Mouse (Mus musculus): ENCODE results near the gene Ppp1r13b.
A peak's percentile ranks its signal among the peaks of the same experiment; 100 is the strongest.

The Ppp1r13b gene

DNA sequence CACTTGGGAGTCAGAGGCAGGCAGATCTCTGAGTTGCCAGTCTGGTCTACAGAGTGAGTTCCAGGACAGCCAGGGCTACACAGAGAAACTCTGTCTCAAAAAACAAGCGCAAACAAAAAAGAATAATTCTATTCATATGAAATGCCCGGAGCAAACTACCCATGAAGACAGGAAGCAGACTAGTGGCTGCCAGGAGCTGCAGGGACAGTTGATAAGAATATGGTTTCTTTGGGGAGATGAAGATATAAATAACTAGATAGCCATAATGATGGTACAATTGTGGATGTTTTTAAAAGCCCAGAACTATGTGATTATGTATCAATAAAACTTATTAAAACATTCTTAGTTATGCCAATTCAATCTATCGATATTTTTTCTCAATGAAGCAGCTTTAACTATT is 25.9 kb downstream of the Ppp1r13b start:
- no peak for DNase-seq (ENCODE audit: low spot score)

DNA sequence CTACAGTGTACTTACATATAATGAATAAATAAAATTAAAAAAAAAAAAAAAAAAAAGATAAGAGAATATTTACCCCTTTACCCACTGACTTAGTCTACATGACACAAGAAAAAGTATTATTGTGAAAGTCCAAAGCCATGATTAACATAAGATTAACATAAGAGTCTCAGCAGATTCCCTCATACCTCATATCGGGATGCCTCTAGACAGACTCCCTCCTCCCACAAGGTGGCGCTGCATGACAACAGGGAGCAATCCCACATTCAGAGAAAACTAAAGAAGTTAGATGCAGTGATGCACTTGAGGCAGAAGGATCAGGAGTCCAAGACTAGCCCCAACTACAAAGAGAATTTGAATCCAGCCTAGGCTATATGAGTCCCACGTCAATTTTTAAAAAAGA is 29.7 kb downstream of the Ppp1r13b start:
- peak; percentile 82 for DNase-seq (ENCODE audit: low spot score)

DNA sequence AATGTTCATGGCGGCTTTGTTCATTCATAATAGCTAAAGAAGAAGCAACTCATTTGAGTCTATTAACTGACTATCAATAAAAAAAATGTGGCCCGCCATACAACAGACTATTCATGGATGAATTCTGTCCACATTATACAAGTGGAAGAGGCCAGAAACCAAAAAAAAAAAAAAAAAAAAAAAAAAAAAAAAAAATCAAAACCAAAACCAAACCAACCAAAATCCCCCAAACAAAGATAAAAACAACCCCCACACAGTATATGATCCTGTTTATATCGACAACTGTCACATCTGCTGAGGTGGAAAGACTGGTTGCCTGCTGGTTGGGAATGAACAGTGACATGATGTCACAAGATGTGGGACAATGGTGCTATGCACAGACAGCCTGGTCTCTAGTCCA is 32.4 kb downstream of the Ppp1r13b start:
- DNase-seq (ENCODE audit: low spot score) = no peak

DNA sequence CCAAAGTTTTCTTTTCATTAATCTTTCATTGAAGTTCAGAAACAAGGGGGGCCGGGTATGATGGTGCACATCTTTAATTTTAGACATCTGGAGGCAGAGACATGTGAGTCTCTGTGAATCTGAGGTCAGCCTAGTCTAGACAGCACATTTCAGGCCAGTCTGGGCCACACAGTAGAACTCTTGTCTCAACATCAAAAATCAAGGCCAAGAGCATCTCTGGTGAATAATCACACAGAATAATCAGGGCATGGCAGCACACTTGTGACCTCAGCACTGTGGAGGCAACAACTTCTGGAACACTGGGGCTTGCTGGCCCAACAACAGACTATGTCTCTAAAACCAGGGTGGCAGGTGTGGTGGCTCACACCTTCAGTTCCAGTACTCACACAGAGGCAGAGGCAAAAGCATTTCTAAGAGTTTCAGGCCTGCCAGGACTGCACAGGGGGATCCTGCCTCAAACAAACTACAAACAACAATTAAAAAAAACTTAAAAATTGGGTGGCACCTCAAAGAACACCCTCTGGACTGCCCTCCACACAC is 33.2 kb downstream of the Ppp1r13b start:
- DNase-seq (ENCODE audit: low spot score) = no peak

DNA sequence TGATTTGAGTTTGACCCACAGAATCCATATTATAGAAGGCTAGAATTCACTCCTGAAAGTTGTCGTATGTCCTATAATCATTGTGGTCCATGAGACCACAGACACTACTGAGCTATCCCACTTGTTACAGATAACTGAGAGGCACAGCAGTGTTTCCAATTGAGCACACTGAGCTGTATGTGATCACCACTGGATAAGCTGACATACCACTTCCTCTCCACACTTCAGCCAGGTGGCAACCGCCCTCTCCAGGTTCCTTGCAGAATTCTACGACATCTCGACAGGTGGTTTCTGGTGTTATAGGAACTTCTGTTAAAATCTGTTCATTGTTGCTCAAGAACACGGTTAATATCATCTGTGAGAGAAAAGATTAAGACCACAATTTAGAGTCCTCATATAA is 35.8 kb downstream of the Ppp1r13b start:
- no peak for DNase-seq (ENCODE audit: low spot score)

DNA sequence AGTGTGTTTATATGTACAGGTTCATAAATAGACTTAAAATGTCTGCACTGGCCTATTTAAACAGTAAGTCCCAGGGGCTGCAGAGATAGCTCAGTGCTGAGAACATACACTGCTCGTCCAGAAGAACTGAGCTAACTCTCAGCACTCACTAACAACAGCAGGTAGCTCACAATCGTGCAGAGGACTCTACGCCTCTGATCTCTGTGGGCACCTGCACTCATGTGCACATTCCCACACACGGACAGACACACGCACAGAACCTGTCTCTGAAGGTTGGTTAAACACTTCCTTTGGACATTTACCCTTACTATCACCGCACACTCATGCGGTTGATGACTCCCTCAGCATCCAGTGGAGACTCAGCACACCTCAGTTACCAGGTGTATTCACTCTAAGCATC is 37.1 kb downstream of the Ppp1r13b start:
- DNase-seq (ENCODE audit: low spot score) = no peak

DNA sequence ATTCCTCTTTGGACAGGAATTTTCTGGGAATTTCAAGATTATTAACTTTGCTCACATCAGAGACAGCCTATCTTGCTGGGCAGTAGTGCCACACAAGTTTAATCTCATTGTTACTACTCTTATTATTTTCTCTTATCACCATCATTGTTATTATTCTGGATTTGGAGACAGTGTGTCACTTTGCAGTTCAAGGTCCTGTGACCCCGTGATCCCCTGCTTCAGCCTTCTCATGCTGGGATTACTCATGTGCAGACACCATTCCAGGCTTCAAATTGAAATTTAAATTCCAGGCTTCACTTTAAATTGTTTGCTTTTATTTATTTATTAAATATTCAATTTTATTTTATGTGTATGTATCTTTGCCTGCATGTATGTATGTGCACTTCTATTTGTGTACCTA is 38.1 kb downstream of the Ppp1r13b start:
- DNase-seq (ENCODE audit: low spot score) = no peak

DNA sequence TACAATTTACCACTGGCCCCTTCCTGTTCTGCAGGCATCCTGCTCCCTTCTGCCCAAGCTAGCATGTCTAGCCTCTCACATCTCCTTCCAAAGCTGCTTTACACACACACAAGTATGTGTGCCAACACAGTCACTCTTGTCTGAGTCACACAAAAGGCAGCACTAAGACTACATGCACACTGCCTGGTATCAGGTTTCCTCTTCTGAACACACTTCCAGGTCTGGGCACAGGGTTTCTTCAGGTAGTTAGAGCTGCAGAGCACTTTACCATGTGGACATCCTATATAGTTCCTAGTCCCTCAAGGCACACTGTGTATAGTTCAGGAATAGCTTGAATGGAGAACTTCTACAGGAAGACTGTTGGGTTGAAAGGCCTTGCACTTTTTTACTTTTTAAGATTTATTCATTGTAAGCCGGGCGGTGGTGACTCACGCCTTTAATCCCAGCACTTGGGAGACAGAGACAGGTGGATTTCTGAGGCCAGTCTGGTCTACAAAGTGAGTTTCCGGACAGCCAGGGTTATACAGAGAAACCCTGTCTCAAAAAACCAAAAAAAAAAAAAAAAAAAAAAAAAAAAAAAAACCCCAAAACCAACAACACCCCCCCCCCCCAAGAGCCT is 43.6 kb downstream of the Ppp1r13b start:
- no peak for DNase-seq (ENCODE audit: low spot score)

DNA sequence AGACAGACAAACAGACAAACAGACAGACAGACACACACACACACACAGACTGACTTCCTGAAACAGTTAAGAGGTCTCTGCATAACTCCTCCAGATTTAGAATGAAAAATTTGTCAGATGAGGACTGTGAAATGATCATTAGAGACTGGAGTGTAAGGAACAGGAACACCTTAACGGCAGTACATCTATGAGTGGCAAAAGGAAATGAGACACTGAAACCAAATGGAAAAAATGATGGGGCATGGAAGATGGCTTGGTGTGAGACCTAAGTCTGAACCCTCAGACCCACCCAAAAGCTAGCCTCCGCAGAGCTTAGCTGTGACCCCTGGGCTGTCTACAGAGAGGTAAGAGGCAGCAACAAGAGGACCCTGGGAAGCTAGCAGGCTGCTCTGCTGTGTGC is 52.5 kb downstream of the Ppp1r13b start:
- DNase-seq (ENCODE audit: low spot score) = no peak

DNA sequence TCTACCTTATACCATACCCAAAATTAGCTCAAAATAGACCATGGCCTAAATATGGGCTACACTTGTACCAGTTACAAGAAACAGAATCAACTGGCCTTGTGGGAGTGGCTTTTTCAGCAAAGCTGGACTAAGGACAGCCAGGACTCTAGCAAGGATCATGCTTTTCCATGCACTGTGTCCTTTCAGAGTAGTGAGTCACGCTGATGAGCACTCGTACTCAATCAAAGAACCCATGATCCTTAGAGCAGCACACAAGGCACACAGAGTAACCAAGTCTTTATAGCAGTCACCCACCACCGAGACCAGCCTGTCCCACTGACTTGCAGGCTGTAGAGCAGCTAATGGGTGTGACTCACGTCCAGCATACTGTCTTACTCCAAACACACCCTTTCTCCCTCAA is 54.4 kb downstream of the Ppp1r13b start:
- no peak for DNase-seq (ENCODE audit: low spot score)

DNA sequence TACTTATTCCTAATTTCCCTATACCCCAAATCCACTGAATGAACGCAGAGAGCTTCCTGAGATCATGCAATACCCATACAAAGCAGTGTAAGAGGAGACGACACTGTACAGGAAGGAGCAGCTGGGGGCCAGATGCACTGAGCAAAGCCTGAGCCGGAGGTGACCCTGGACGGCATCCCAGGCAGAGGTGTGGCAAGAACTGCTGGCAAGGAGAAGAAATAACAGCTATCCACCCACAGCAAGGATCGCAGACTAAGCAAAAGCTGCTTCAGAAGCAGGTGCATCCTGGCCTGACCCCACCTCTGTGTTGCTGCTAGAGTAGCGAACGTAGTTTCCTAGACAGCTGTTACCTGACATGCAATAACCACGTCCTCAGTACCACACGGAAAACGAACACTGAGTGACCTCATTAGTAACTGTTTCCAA is 54.9 kb downstream of the Ppp1r13b start:
- DNase-seq (ENCODE audit: low spot score) = no peak

DNA sequence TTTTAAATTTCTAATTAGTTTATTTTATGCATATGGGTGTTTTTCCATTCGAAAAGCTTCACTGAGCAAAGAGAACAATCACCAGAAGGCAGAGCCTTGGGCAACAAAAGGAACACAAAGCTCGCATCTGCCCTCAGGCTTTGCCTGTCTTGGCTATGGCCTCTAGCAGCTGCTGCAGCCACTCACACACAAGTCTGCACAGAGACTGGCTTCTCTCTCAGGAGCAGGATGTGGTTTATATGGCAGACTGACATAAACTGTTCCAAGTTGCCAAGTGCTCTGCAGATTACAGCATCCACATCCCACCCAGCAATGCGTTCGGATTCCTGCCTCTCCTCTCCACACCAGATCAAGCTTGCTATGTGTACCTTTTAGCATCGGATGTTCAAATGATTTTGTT is 56.2 kb downstream of the Ppp1r13b start:
- no peak for DNase-seq (ENCODE audit: low spot score)

DNA sequence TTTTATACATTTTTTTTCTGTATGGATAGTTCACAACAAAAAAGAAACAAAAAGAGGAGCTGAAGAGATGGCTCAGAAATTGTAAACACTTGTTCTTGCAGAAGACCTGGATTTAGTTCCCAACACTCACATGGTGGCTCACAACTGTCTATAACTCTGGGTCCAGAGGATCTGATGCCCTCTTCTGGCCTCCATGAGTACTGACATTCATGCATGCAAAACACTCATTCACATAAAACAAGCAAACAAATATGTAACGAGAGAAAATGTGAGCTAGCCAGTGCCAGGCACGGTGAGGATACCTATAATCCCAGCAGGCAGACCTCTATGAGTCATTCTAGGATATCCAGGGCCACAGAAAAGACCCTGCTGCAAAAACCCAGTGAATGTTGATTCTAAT is 56.7 kb downstream of the Ppp1r13b start:
- DNase-seq (ENCODE audit: low spot score) = no peak

DNA sequence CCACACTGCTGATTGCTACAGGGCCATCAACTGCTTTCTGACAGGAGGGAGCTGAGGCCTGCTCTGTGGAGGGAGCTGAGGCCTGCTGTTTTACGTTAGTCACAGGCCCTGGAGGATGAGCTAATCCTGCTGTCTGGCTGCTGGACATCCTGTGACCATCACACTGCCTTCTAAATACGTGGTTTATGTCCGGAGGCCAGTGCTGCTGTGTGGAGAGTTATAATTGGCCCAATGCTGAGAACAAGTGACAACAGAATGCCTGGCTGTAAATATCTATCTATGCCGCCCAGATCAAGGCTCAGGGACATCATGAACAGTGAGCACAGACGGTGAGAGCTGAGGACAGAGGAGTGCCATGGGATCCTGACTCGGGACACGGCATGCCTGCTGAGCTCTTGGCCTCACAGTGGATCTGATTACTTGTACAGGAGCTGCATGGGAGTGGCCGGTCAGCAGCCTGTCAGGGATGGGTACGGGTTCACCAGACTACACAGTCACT is 59.6 kb downstream of the Ppp1r13b start:
- DNase-seq (ENCODE audit: low spot score) = no peak

DNA sequence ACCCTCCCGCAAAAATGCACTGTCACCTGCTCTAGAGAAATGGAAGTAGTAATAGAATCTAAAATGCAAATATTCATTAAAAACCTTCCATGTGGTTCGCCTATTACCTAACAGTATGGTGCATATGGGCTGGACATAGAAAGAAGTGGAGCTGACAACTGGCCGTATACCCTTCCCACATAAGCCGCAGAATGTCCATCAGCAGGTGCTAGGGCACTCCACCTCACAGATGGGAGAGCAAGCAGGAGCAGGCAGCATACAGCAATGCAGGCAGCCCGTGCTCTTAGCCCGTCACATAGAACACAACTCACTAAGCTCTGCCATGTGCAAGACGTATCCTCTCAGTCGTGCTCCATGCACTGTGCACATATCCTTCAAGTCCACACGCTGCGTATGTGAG is 61.1 kb downstream of the Ppp1r13b start:
- DNase-seq (ENCODE audit: low spot score) = no peak

DNA sequence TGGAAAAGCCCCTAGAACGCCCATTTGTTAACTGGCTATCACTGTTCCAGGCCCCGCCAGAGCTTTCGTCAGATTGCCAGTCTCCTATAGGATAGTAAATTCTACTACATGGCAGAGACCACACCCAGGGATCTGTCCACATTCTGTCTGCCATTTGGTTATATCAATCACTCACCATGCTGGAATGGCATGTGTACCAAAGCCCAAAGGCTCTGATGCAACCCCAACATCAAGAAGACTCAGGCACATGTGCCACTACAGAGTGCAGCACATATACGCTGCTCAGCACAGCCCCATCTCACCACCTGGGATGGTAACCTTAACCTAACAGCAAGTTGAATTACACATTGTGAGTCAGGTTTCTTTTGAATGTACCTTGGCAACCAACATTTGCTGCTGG is 62.0 kb downstream of the Ppp1r13b start:
- DNase-seq (ENCODE audit: low spot score) = no peak

DNA sequence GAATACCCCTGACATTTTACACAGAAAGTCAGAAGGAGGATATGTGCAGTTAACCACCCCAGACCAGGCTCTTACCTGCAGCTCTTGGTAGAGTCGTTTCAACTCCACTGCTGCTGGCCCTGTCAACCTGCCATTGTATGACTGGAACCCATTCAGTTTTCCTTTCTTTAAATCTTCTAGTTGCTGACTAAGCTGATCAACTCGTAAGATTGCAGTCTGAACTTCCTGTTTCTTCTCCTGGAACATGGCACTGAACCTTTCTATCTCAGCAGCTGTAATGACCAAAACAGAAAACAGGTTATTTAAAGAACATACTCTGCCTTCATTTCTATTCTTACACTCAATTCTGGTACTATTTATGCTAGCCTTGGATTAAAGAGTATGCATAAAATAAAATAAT is 64.4 kb downstream of the Ppp1r13b start:
- DNase-seq (ENCODE audit: low spot score) = no peak

DNA sequence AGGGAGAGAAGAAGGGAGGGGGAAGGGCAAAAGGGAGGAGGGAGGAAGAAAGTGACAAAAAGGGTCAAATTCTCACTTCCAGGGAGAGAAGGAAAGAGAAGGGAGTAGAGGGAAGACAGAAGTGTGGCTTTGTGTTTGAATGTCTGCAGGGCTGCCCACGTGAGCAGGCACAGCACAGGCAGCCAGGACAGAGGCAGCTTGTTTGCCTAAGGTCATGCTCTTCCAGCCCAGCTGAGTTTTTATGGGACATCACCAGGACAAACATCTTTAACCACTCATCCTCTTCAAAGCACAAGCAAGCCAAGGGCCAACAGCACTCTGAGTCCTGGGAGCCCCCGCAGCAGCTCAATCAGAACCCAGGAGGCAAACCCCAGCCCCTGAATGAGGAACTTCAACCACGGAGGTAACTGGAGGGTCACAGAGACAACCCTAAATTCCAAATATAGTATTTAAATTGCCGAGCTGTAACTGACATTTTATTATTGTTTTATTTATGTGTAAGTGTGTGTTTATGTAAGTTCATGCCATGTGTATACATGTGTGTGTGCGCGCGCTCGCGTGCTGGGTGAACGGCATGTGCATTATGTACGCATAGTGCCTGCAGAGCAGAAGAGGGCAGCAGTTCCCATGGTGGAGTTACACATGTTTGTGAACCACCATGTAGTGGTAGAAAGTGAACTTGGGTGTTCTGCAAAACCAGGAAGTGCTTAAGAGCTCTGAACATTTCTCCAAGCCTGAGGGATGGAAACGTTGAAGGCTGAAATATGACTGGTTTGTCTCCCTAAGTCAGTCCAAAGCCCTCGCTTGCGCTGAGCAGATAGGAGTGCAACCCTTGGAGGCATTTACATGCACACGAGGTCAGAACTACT is 65.1 kb downstream of the Ppp1r13b start:
- DNase-seq (ENCODE audit: low spot score) = no peak

DNA sequence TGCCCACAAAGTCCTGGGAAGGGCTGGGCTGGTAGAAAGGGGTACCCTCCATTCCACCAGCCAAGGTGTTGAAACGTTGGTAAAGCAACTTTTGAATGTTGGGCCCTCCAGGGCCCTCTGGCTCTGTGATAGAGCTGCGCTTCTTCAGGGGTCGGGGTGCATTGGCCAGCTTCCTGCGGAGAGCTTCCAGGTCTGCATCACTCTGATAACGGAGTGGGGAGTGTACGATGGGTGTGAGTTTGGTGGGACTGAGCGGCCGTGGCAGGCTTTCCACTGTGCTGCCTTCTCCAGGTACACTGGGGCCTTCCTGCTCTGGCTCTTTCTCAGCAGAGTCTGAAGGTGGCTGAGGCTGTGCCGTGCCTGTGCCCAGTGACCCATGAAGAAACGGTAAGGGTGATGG is 74.5 kb downstream of the Ppp1r13b start:
- peak; percentile 44 for DNase-seq (ENCODE audit: low spot score)

DNA sequence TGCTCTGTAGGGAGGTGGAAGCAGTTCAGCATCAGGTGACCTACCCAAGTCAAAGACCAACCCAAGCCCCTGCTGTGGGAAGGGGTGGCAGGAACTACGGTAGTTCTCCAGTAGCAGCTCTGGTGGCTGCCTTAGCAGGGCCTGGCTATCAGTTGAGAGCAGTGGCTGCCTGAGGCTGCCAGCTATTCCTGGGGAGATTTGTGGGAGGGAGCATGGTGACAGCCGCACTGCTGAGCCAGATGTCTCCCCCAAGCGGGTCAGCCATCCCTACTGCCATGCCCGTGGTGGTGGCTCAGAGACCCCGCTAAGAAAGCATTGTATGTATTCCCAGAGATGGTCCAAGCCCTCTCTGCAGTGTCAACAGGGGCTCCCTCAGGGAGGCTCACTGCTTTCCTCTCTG is 75.3 kb downstream of the Ppp1r13b start:
- DNase-seq (ENCODE audit: low spot score) = no peak

DNA sequence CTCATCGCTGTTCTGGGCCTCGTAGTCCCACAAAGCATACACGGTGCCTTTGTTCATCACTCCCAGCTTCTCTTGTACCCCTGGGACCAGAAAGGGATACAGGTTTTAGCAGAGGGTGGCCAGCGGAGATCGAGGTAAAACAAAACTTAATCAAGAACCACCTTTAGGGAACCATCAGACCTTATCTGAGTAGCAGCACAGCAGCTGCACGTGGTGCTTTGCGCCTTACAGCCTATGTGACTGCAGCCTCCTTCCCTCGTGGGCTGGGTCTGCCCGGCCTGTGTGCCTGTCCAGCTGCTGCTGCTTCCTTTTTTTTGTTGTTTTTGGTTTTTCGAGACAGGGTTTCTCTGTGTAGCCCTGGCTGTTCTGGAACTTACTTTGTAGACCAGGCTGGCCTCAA is 77.5 kb downstream of the Ppp1r13b start:
- no peak for DNase-seq (ENCODE audit: low spot score)

DNA sequence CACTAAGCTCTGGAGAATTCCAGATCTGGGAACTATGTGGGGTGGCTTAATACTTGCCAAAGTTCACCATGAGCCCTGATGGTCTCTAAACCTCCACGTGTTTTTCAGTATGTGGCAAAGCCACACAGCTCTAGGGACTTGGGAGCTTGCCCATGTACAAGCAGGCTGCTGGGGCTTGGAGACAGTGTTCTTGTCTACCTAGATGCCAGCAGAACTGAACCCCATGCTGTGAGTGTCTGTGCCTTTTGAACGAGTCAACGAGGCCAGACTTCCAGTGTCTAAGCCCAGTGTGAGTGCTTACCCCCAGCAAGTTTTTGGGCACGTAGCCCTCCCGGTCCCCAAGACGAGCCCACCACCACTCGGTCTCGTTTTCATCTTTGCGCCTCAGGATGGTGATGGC is 78.0 kb downstream of the Ppp1r13b start:
- DNase-seq (ENCODE audit: low spot score) = no peak

DNA sequence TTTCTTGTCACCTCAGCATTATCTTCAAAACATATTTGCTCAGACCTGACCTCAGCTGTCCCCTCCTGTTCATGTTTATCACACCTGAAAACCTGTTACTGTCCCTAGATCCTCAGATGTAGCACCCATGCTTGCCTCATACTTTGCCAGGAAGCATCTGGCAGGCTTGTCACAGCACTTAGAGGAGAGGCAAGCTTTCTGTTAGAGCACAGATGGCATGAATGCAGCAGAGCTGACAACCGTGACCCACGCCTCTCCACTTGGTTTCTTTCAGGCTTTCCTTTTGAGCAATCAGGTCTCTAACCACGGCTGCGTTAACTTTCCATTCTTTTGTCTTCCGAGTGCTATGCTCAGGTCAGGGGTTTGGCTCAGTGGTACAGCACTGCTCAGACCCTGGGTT is 78.5 kb downstream of the Ppp1r13b start:
- no peak for DNase-seq (ENCODE audit: low spot score)

All from c-Kit-positive CD71-positive TER-119-positive erythroid progenitor cells, embryonic 14.5 days (primary cell).